Mouse (Mus musculus): ENCODE results near the gene Hoxd8. TPM values are rescaled to one million over a fixed set of nuclear protein-coding genes. Genes with fewer than 3 reads are reported as not detected.

The Hoxd8 gene
- polyA plus RNA-seq, 1 experiment from 2014 or later, result 0.29 TPM

GRCm38 (mm10) chr2:74705467-74706089 is 1.2 kb downstream of the Hoxd8 start:
- 0 out of 2 replicates have a peak, but pooled peaks have one; percentile 44 for ATAC-seq (ENCODE audit: insufficient read depth)
- TF ChIP-seq CTCF (IDR thresholded peaks at IDR 0.05; ENCODE audit: low read depth), result no peak
- Histone ChIP-seq H3K4me2 (peak overlapping the region; percentile 75), H3K9me3 (ENCODE audit: low read depth, low read length) (no peaks in the 10 kb centered on the region), H3K27ac (ENCODE audit: low read depth) (no peak overlapping the region), H3K9ac (peak overlapping the region; percentile 36; the same call in 1 of the 2 replicates), H3K4me3 (ENCODE audit: low read depth, low read length) (peak overlapping the region; percentile 42), H3K4me1 (ENCODE audit: insufficient read depth) (no peaks in the 10 kb centered on the region), H3K27me3 (ENCODE audit: insufficient read depth, low read length) (peaks cover 96% of the 10 kb centered on the region), H3K36me3 (ENCODE audit: insufficient read depth) (no peaks in the 10 kb centered on the region)
- under 1% methylated on average over 83 of the region's 85 CpGs for WGBS
- DNase-seq, result no peak

- WGBS, result 1% methylated on average over 13 of the region's 13 CpGs
- peaks cover 95% of the 10 kb centered on the region for H3K27me3 ChIP-seq (ENCODE audit: insufficient read depth, low read length)
- ATAC-seq (ENCODE audit: insufficient read depth) (no peak), DNase-seq (no peak)
- no peak overlapping the region for H3K4me2 ChIP-seq
- H3K4me1 ChIP-seq (ENCODE audit: insufficient read depth), result no peaks in the 10 kb centered on the region
- TF ChIP-seq CTCF (IDR thresholded peaks at IDR 0.05; ENCODE audit: low read depth), result no peak
- H3K4me3 ChIP-seq (ENCODE audit: low read depth, low read length), result peak overlapping the region; percentile 42; the same call in 1 of the 2 replicates
- no peak overlapping the region for H3K9ac ChIP-seq
- H3K36me3 ChIP-seq (ENCODE audit: insufficient read depth), result no peaks in the 10 kb centered on the region
- no peaks in the 10 kb centered on the region for H3K9me3 ChIP-seq (ENCODE audit: low read depth, low read length)
- H3K27ac ChIP-seq (ENCODE audit: low read depth), result no peak overlapping the region
These were observed 2.1 kb downstream of the Hoxd8 start for GRCm38 (mm10) chr2:74706393-74706960.

- no peak overlapping the region for H3K4me2 ChIP-seq
- 12% methylated on average over 7 of the region's 7 CpGs for WGBS
- no peak overlapping the region for H3K27ac ChIP-seq (ENCODE audit: low read depth)
- H3K4me1 ChIP-seq (ENCODE audit: insufficient read depth), result no peaks in the 10 kb centered on the region
- no peak overlapping the region for H3K9ac ChIP-seq
- no peak for DNase-seq
- no peak for TF ChIP-seq CTCF (IDR thresholded peaks at IDR 0.05; ENCODE audit: low read depth)
- H3K27me3 ChIP-seq (ENCODE audit: insufficient read depth, low read length), result peaks cover 95% of the 10 kb centered on the region
- H3K9me3 ChIP-seq (ENCODE audit: low read depth, low read length), result no peaks in the 10 kb centered on the region
- no peaks in the 10 kb centered on the region for H3K36me3 ChIP-seq (ENCODE audit: insufficient read depth)
- no peak overlapping the region for H3K4me3 ChIP-seq (ENCODE audit: low read depth, low read length)
- no peak for ATAC-seq (ENCODE audit: insufficient read depth)
These were observed 3.2 kb downstream of the Hoxd8 start for GRCm38 (mm10) chr2:74707599-74707998.

GRCm38 (mm10) chr2:74708676-74709075 is 4.3 kb downstream of the Hoxd8 start:
- 9% methylated on average over 4 of the region's 4 CpGs for WGBS

GRCm38 (mm10) chr2:74709465-74710419 is 5.3 kb downstream of the Hoxd8 start:
- WGBS, result 5% methylated on average over 5 of the region's 5 CpGs
- Histone ChIP-seq H3K27ac (ENCODE audit: low read depth) (no peak overlapping the region), H3K4me3 (ENCODE audit: low read depth, low read length) (no peak overlapping the region), H3K4me2 (no peak overlapping the region), H3K9ac (no peak overlapping the region), H3K27me3 (ENCODE audit: insufficient read depth, low read length) (peaks cover 95% of the 10 kb centered on the region), H3K36me3 (ENCODE audit: insufficient read depth) (no peaks in the 10 kb centered on the region), H3K4me1 (ENCODE audit: insufficient read depth) (no peaks in the 10 kb centered on the region), H3K9me3 (ENCODE audit: low read depth, low read length) (no peaks in the 10 kb centered on the region)
- DNase-seq, result no peak
- no peak for TF ChIP-seq CTCF (IDR thresholded peaks at IDR 0.05; ENCODE audit: low read depth)
- ATAC-seq (ENCODE audit: insufficient read depth), result no peak

More at GRCm38 (mm10) chr2:74708676-74709075, 4.3 kb downstream of the Hoxd8 start:
- Histone ChIP-seq H3K9me3 (ENCODE audit: low read depth, low read length) (no peaks in the 10 kb centered on the region), H3K4me3 (ENCODE audit: low read depth, low read length) (no peak overlapping the region), H3K4me1 (ENCODE audit: insufficient read depth) (no peaks in the 10 kb centered on the region), H3K27me3 (ENCODE audit: insufficient read depth, low read length) (peaks cover 95% of the 10 kb centered on the region), H3K27ac (ENCODE audit: low read depth) (no peak overlapping the region), H3K9ac (no peak overlapping the region), H3K36me3 (ENCODE audit: insufficient read depth) (no peaks in the 10 kb centered on the region), H3K4me2 (no peak overlapping the region)
- ATAC-seq (ENCODE audit: insufficient read depth) (no peak), DNase-seq (no peak)
- no peak for TF ChIP-seq CTCF (IDR thresholded peaks at IDR 0.05; ENCODE audit: low read depth)

- Histone ChIP-seq H3K4me3 (ENCODE audit: low read depth, low read length) (peak overlapping the region; percentile 37; the same call in 1 of the 2 replicates), H3K4me1 (ENCODE audit: insufficient read depth) (no peaks in the 10 kb centered on the region), H3K36me3 (ENCODE audit: insufficient read depth) (no peaks in the 10 kb centered on the region), H3K27me3 (ENCODE audit: insufficient read depth, low read length) (peaks cover 98% of the 10 kb centered on the region), H3K4me2 (no peak overlapping the region), H3K9me3 (ENCODE audit: low read depth, low read length) (no peaks in the 10 kb centered on the region), H3K9ac (no peak overlapping the region), H3K27ac (ENCODE audit: low read depth) (no peak overlapping the region)
- no peak for DNase-seq
- WGBS, result 1% methylated on average over 16 of the region's 16 CpGs
- no peak for ATAC-seq (ENCODE audit: insufficient read depth)
- no peak for TF ChIP-seq CTCF (IDR thresholded peaks at IDR 0.05; ENCODE audit: low read depth)
These were observed 6.6 kb downstream of the Hoxd8 start for GRCm38 (mm10) chr2:74710929-74711543.

All from lung, embryonic 14.5 days (tissue).